Comparison of ENCODE assay signal across 9 mouse cellular contexts in genomic region chr2:73427293-73427692, GRCm38 (mm10). TPM values are rescaled to one million over a fixed set of nuclear protein-coding genes. Genes with fewer than 3 reads are reported as not detected.
A peak's percentile ranks its signal among the peaks of the same experiment; 100 is the strongest.
DNase-seq lines count a peak whose midpoint lies in the region; ATAC-seq and TF ChIP-seq lines count a peak whose summit lies in the region.
"Had no signal": no experiment of that assay in that cellular context is flagged by ENCODE, and none has a peak within 500 bp of the region (broad histone marks: within the 10 kb centered on the region; RNA-seq: fewer than 3 reads in every experiment).

No protein-coding gene starts in this region.

- intact Hi-C loops in heart, postnatal 36 days (cut with DNase I), result no loop called here

- TF ChIP-seq CTCF in ES-Bruce4 (IDR thresholded peaks at IDR 0.05; ENCODE audit: low read depth, low read length), result peak; percentile 69
- peak; percentile 74 for TF ChIP-seq CTCF in lung, adult 2 months (IDR thresholded peaks at IDR 0.05; ENCODE audit: insufficient read depth, low read length)

- no peaks in the 10 kb centered on the region for H3K27me3 ChIP-seq in hindbrain, embryonic 14.5 days (ENCODE audit: control insufficient read depth, insufficient read depth, low read length)
- H3K27me3 ChIP-seq in hindbrain, embryonic 13.5 days, result no peaks in the 10 kb centered on the region
- no peaks in the 10 kb centered on the region for H3K27me3 ChIP-seq in ES-Bruce4 (ENCODE audit: control insufficient read depth, insufficient read depth, low read length, poor library complexity, severe bottlenecking)

- no peak overlapping the region for H3K9ac ChIP-seq in hindbrain, embryonic 14.5 days
- H3K9ac ChIP-seq in hindbrain, embryonic 13.5 days, result no peak overlapping the region
- H3K9ac ChIP-seq in ES-Bruce4 (ENCODE audit: low read depth, poor library complexity, severe bottlenecking), result no peak overlapping the region

- 39% methylated on average over 1 of the region's 1 CpGs for WGBS in hindbrain, embryonic 14.5 days
- WGBS in hindbrain, embryonic 13.5 days, result 53% methylated on average over 1 of the region's 1 CpGs
- WGBS in lung, adult 2 months, result 26% methylated on average over 1 of the region's 1 CpGs

- no peak for TF ChIP-seq EP300 in ES-Bruce4 (IDR thresholded peaks at IDR 0.05; ENCODE audit: insufficient read depth, low read depth, low read length)

- peak; percentile 47 for DNase-seq in hindbrain, embryonic 14.5 days (ENCODE audit: low spot score)
- peak; percentile 13 for DNase-seq in c-Kit-positive CD71-negative TER-119-negative erythroid progenitor cells, embryonic 14.5 days (ENCODE audit: low read depth)
- DNase-seq in heart, postnatal 36 days, result peak; percentile 26
- peak; percentile 49 for DNase-seq in lung, adult 2 months
- peak; percentile 57 for DNase-seq in testis, postnatal 10 days (ENCODE audit: low spot score)
- DNase-seq in left cerebral cortex, adult 11 months (ENCODE audit: low spot score), result no peak

- no peaks in the 10 kb centered on the region for H3K9me3 ChIP-seq in hindbrain, embryonic 14.5 days (ENCODE audit: control insufficient read depth, low read length)
- H3K9me3 ChIP-seq in hindbrain, embryonic 13.5 days, result no peaks in the 10 kb centered on the region
- H3K9me3 ChIP-seq in ES-Bruce4 (replicated peaks; ENCODE audit: control insufficient read depth, insufficient read depth, low read length, poor library complexity, severe bottlenecking), result no peaks in the 10 kb centered on the region
- H3K9me3 ChIP-seq: megakaryocyte, embryonic 14.5 days had no signal

- H3K4me3 ChIP-seq in hindbrain, embryonic 14.5 days (replicated peaks; ENCODE audit: low read length), result no peak overlapping the region
- no peak overlapping the region for H3K4me3 ChIP-seq in hindbrain, embryonic 13.5 days
- H3K4me3 ChIP-seq in ES-Bruce4 (ENCODE audit: low read depth, low read length), result no peak overlapping the region
- no peak overlapping the region for H3K4me3 ChIP-seq in lung, adult 2 months (replicated peaks; ENCODE audit: extremely low read depth, low read depth, low read length)
- H3K4me3 ChIP-seq: megakaryocyte, embryonic 14.5 days had no signal

- H3K27ac ChIP-seq in hindbrain, embryonic 14.5 days, result no peak overlapping the region
- H3K27ac ChIP-seq in hindbrain, embryonic 13.5 days, result no peak overlapping the region
- H3K27ac ChIP-seq in ES-Bruce4 (ENCODE audit: insufficient read depth, low read length), result no peak overlapping the region

- H3K4me2 ChIP-seq in hindbrain, embryonic 14.5 days (replicated peaks), result no peak overlapping the region
- H3K4me2 ChIP-seq in hindbrain, embryonic 13.5 days, result no peak overlapping the region

- ATAC-seq in hindbrain, embryonic 14.5 days (ENCODE audit: low FRiP score), result no peak
- no peak for ATAC-seq in hindbrain, embryonic 13.5 days (ENCODE audit: low FRiP score)

- no peaks in the 10 kb centered on the region for H3K36me3 ChIP-seq in hindbrain, embryonic 14.5 days (replicated peaks; ENCODE audit: control insufficient read depth, insufficient read depth)
- H3K36me3 ChIP-seq in hindbrain, embryonic 13.5 days, result no peaks in the 10 kb centered on the region
- no peaks in the 10 kb centered on the region for H3K36me3 ChIP-seq in ES-Bruce4 (ENCODE audit: control insufficient read depth, insufficient read depth, low read length, poor library complexity, severe bottlenecking)

- H3K4me1 ChIP-seq in hindbrain, embryonic 14.5 days (replicated peaks; ENCODE audit: control insufficient read depth, insufficient read depth, low read length), result no peaks in the 10 kb centered on the region
- peaks cover 5% of the 10 kb centered on the region for H3K4me1 ChIP-seq in hindbrain, embryonic 13.5 days (replicated peaks)
- H3K4me1 ChIP-seq in ES-Bruce4 (ENCODE audit: control insufficient read depth, insufficient read depth, low read length), result no peaks in the 10 kb centered on the region
- H3K4me1 ChIP-seq in lung, adult 2 months (ENCODE audit: control insufficient read depth, insufficient read depth, low read length), result no peaks in the 10 kb centered on the region; the same call in 1 of the 2 replicates

- no peak for TF ChIP-seq POLR2A in ES-Bruce4 (IDR thresholded peaks at IDR 0.05; ENCODE audit: insufficient read depth, low read length)
- no peak for TF ChIP-seq POLR2A in lung, adult 2 months (IDR thresholded peaks at IDR 0.05; ENCODE audit: borderline replicate concordance, extremely low read depth, low read depth, low read length)

RNA-seq across cellular contexts. Expression of gene Gpr155, which starts 40.9 kb away (rescaled TPM):
- 15.2 and 17.9 TPM in 2 replicates for polyA plus RNA-seq in hindbrain, embryonic 14.5 days (2014; fragmentation: Nextera tagmentation; extraction: Ambion mirVana)
- 12.4 and 12.7 TPM in 2 replicates for polyA plus RNA-seq in hindbrain, embryonic 13.5 days (2015; fragmentation: Nextera tagmentation; extraction: Ambion mirVana)
- polyA plus RNA-seq in ES-Bruce4 (2011; ENCODE audit: insufficient read depth, insufficient read length, low read depth, missing spikeins), result 1.1 and 1.8 TPM in 2 replicates
- 10 to 100 TPM; 13.1 to 13.8 TPM for total RNA-seq in heart, postnatal 36 days (2021)
- polyA plus RNA-seq in lung, adult 2 months (2012; rRNA removed), result 16.4 and 20.8 TPM in 2 replicates
